Mouse (Mus musculus) brain, embryonic 14.5 days (tissue): ENCODE data around the gene Dpp7.

Source experiments
- CTCF ChIP-seq: fragments of 200-500 bp; IDR thresholded peaks from 2 replicates; pipeline ENCODE4 v1.5.1; 2012; ENCODE audit warnings: inconsistent platforms, mild to moderate bottlenecking, moderate library complexity, borderline replicate concordance; ENCODE audit not compliant: insufficient read depth, insufficient read length; ENCODE audit errors: extremely low read depth
- POLR2A ChIP-seq: fragments of 200-500 bp; IDR thresholded peaks from 2 replicates; pipeline ENCODE4 v1.6.1; 2012; ENCODE audit warnings: mild to moderate bottlenecking, inconsistent platforms, borderline replicate concordance; ENCODE audit not compliant: poor library complexity, insufficient read depth, insufficient read length, severe bottlenecking; ENCODE audit errors: extremely low read depth

GRCm38 (mm10) chr2:25376589-25376988 lies 20.4 kb upstream of the Dpp7 start:
- peak; percentile 69; the same call in 1 of the 2 replicates for TF ChIP-seq CTCF
- no peak for TF ChIP-seq POLR2A
